Mouse (Mus musculus) neural tube, embryonic 11.5 days (tissue): Measurements from ENCODE around the gene Rassf3. TPM values are rescaled to one million over a fixed set of nuclear protein-coding genes. Genes with fewer than 3 reads are reported as not detected.
A peak's percentile ranks its signal among the peaks of the same experiment; 100 is the strongest.

Experiments used
- ATAC-seq: fragments of 200-750 bp; cut with Nextera tagmentation; 2 replicates; pipeline ENCODE4 v1.8.0; 2017; ENCODE audit warnings: moderate number of reproducible peaks, mild to moderate bottlenecking, moderate TSS enrichment, moderate library complexity; ENCODE audit not compliant: insufficient read depth, low FRiP score, low TSS enrichment
- DNase-seq: peaks from one replicate; pipeline ENCODE4 v3.0.0-alpha.2; 2015; ENCODE audit warnings: low spot score
- H3K27ac ChIP-seq: fragments of 300-500 bp; sonication (generic); 2 replicates; pipeline ENCODE4 v1.5.1; 2014; ENCODE audit warnings: low read depth, mild to moderate bottlenecking, low read length
- H3K27me3 ChIP-seq: fragments of 300-500 bp; sonication (generic); 2 replicates; pipeline ENCODE4 v1.6.1; 2014; ENCODE audit warnings: mild to moderate bottlenecking, low read length, mixed read lengths; ENCODE audit not compliant: control insufficient read depth, insufficient read depth
- H3K36me3 ChIP-seq: fragments of 300-500 bp; sonication (generic); 2 replicates; pipeline ENCODE4 v1.6.1; 2014; ENCODE audit warnings: mild to moderate bottlenecking, low read length, moderate library complexity, mixed read lengths; ENCODE audit not compliant: control insufficient read depth, insufficient read depth
- H3K4me1 ChIP-seq: fragments of 300-500 bp; sonication (generic); 2 replicates; pipeline ENCODE4 v1.6.1; 2014; ENCODE audit warnings: low read length, mixed read lengths; ENCODE audit not compliant: control insufficient read depth, insufficient read depth
- H3K4me2 ChIP-seq: fragments of 300-500 bp; sonication (generic); 2 replicates; pipeline ENCODE4 v1.6.1; 2014; ENCODE audit warnings: low read depth, mild to moderate bottlenecking, moderate library complexity
- H3K4me3 ChIP-seq: fragments of 300-500 bp; sonication (generic); 2 replicates; pipeline ENCODE4 v1.5.1; 2014; ENCODE audit warnings: low read depth, low read length
- H3K9ac ChIP-seq: fragments of 300-500 bp; sonication (generic); 2 replicates; pipeline ENCODE4 v1.6.1; 2014; ENCODE audit warnings: mild to moderate bottlenecking, low read length
- H3K9me3 ChIP-seq: fragments of 300-500 bp; sonication (generic); 2 replicates; pipeline ENCODE4 v1.6.1; 2016; ENCODE audit warnings: low read length; ENCODE audit not compliant: control insufficient read depth
- WGBS: fragments of 180-500 bp; shearing (Covaris S2); extraction: QIAGEN DNeasy Blood & Tissue Kit; methylation state at CpG from one replicate; pipeline ENCODE4 v1.1.7; 2014; 5-methylcytosine and 5-hydroxymethylcytosine counted together
- polyA plus RNA-seq: library from polyadenylated mRNA; unstranded; fragments of >200 nt; fragmentation: Nextera tagmentation; extraction: Ambion mirVana; gene quantifications from 2 replicates; pipeline ENCODE4 v1.2.1, GENCODE M21; 2014

Gene Rassf3
- polyA plus RNA-seq, 1 experiment from 2014 or later, result 10.9 TPM

- no peak overlapping the region for H3K4me3 ChIP-seq
- H3K27ac ChIP-seq, result 0 out of 2 replicates have a peak overlapping the region, but pooled peaks have one; percentile 56
- H3K9ac ChIP-seq, result 0 out of 2 replicates have a peak overlapping the region, but pooled peaks have one; percentile 1
- WGBS, result 64% methylated on average over 7 of the region's 7 CpGs
- no peaks in the 10 kb centered on the region for H3K27me3 ChIP-seq
- H3K4me2 ChIP-seq, result no peak overlapping the region; the same call in 1 of the 2 replicates
- H3K36me3 ChIP-seq, result no peaks in the 10 kb centered on the region
- H3K4me1 ChIP-seq, result 0 out of 2 replicates have a peak, but pooled peaks cover 9% of the 10 kb centered on the region
- H3K9me3 ChIP-seq, result no peaks in the 10 kb centered on the region
- no peak for DNase-seq
- ATAC-seq, result no peak
These were observed 29.8 kb upstream of the Rassf3 start for GRCm38 (mm10) chr10:121505929-121506328.

DNA sequence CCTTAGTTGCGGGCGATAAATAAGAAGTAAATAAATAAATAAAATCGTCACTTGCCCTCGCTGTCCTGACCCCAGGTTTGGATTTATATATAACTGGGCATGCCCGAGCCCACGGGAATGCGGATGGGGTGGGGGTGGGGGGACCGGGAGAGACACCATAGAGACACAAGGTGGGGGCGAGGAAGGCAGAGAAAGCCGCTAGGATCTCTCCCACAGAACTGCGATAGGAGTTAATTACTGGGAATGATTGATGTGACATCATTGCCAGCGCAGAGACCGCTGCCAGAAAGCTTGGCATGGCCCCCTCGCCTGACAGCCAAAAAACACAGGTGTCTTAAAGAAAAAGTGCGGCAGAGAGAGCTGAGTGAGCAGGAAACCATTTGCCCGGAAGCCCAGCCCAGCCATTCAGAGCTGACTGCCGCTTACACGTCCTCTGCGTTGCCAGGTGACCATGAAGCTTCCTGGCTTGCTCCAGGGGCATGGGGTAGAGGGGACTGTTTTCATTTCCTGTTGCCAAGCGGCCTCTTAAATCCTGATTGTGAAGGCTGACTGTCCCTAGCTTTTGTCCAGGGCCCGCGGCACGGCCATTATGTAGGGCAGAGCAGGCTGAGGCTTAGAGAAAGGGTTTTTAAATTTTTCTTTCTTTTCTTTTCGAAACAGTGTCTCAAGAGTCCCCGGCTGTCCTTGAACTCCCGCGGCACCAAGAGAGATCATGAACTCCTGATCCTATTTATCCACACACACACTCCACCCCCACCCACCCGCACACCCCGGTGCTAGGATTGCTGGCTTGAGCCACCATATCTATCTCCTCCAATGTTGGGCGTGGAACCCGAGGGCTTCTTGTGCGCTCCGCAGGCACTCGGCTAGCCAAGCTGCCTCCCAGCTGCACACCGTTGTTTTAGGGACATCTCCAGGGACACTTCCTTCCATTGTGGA lies 29.1 kb upstream of the Rassf3 start:
- peak overlapping the region; percentile 56; the same call in 1 of the 2 replicates for H3K27ac ChIP-seq
- DNase-seq (peak; percentile 71), ATAC-seq (peak; percentile 48; the same call in 1 of the 2 replicates)
- H3K4me3 ChIP-seq, result peak overlapping the region; percentile 14
- H3K9ac ChIP-seq, result peak overlapping the region; percentile 30; the same call in 1 of the 2 replicates
- peak overlapping the region; percentile 37 for H3K4me2 ChIP-seq
- no peaks in the 10 kb centered on the region for H3K27me3 ChIP-seq
- H3K36me3 ChIP-seq, result no peaks in the 10 kb centered on the region
- H3K9me3 ChIP-seq, result no peaks in the 10 kb centered on the region
- 24% methylated on average over 35 of the region's 35 CpGs for WGBS
- H3K4me1 ChIP-seq, result 0 out of 2 replicates have a peak, but pooled peaks cover 9% of the 10 kb centered on the region

- Histone ChIP-seq H3K27ac (no peak overlapping the region), H3K4me1 (0 out of 2 replicates have a peak, but pooled peaks cover 3% of the 10 kb centered on the region), H3K9me3 (no peaks in the 10 kb centered on the region), H3K4me2 (no peak overlapping the region), H3K36me3 (no peaks in the 10 kb centered on the region), H3K9ac (no peak overlapping the region), H3K27me3 (no peaks in the 10 kb centered on the region), H3K4me3 (no peak overlapping the region)
- peak; percentile 49 for DNase-seq
- peak; percentile 80 for ATAC-seq
- WGBS, result 56% methylated on average over 5 of the region's 5 CpGs
These were observed 25.0 kb upstream of the Rassf3 start for GRCm38 (mm10) chr10:121501160-121501559.

- Histone ChIP-seq H3K4me3 (no peak overlapping the region), H3K4me1 (no peaks in the 10 kb centered on the region), H3K9ac (no peak overlapping the region), H3K4me2 (no peak overlapping the region), H3K9me3 (no peaks in the 10 kb centered on the region), H3K27me3 (no peaks in the 10 kb centered on the region), H3K36me3 (no peaks in the 10 kb centered on the region), H3K27ac (no peak overlapping the region)
- no peak for ATAC-seq
- WGBS, result 73% methylated on average over 5 of the region's 5 CpGs
- no peak for DNase-seq
These were observed 23.9 kb upstream of the Rassf3 start for GRCm38 (mm10) chr10:121500034-121500433.

DNA sequence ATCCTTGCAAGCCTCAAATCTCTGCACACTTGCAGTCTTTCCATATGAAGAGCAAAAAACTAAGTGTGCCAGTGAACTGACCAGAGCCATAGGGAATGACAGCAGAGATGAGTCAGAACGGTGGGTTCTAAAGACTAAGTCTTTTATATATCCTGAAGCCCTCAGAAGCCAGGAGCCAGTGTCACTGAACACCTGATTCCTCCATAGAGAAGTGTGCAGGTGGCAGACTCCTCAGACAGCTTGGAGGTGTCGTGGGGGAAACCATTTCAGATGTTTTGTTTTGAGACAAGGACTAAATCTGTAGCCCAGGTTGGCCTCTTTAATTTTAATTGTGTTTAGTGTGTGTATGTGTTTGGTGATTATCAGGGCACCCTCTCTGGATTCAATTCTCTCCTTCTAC lies 22.9 kb upstream of the Rassf3 start:
- DNase-seq, result no peak

GRCm38 (mm10) chr10:121498481-121498904 lies 22.3 kb upstream of the Rassf3 start:
- Histone ChIP-seq H3K9me3 (no peaks in the 10 kb centered on the region), H3K27me3 (no peaks in the 10 kb centered on the region), H3K27ac (no peak overlapping the region), H3K4me3 (no peak overlapping the region), H3K4me2 (no peak overlapping the region), H3K4me1 (no peaks in the 10 kb centered on the region), H3K9ac (no peak overlapping the region), H3K36me3 (no peaks in the 10 kb centered on the region)
- ATAC-seq (no peak), DNase-seq (no peak)
- 76% methylated on average over 8 of the region's 8 CpGs for WGBS

More for the DNA sequence above, 22.9 kb upstream of the Rassf3 start:
- Histone ChIP-seq H3K9ac (no peak overlapping the region), H3K27me3 (no peaks in the 10 kb centered on the region), H3K4me3 (no peak overlapping the region), H3K27ac (no peak overlapping the region), H3K36me3 (no peaks in the 10 kb centered on the region), H3K9me3 (no peaks in the 10 kb centered on the region), H3K4me2 (no peak overlapping the region), H3K4me1 (no peaks in the 10 kb centered on the region)
- WGBS, result 60% methylated on average over 2 of the region's 2 CpGs
- no peak for ATAC-seq

DNA sequence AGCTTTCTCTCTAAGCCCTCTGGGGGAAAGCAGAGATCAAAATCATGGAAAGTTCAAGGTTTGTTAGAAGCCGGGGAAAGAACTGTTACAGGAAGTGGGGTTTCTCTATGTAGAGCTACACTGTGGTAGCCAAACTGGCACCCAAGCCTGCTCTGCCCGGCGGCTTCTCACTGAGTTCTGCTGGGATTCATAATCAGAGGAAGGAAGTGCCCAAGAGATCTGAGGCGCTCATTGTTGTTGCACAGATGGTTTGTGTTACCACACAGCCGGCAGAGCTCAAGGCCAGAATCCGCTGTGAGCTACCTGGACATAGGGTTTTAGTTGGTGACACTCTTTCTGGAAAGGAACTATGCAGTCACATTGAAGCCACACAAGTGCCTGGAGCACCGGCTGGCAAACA lies 21.8 kb upstream of the Rassf3 start:
- H3K36me3 ChIP-seq, result no peaks in the 10 kb centered on the region
- H3K4me2 ChIP-seq, result no peak overlapping the region
- no peaks in the 10 kb centered on the region for H3K9me3 ChIP-seq
- H3K27me3 ChIP-seq, result no peaks in the 10 kb centered on the region
- no peak overlapping the region for H3K4me3 ChIP-seq
- no peak overlapping the region for H3K27ac ChIP-seq
- 72% methylated on average over 7 of the region's 7 CpGs for WGBS
- H3K4me1 ChIP-seq, result no peaks in the 10 kb centered on the region
- no peak for ATAC-seq
- no peak overlapping the region for H3K9ac ChIP-seq
- DNase-seq, result no peak

- Histone ChIP-seq H3K9me3 (no peaks in the 10 kb centered on the region), H3K4me3 (no peak overlapping the region), H3K4me1 (no peaks in the 10 kb centered on the region), H3K9ac (no peak overlapping the region), H3K36me3 (no peaks in the 10 kb centered on the region), H3K4me2 (no peak overlapping the region), H3K27ac (no peak overlapping the region), H3K27me3 (no peaks in the 10 kb centered on the region)
- DNase-seq (no peak), ATAC-seq (no peak)
- WGBS, result 84% methylated on average over 7 of the region's 7 CpGs
These were observed 20.5 kb upstream of the Rassf3 start for GRCm38 (mm10) chr10:121496616-121497015.

DNA sequence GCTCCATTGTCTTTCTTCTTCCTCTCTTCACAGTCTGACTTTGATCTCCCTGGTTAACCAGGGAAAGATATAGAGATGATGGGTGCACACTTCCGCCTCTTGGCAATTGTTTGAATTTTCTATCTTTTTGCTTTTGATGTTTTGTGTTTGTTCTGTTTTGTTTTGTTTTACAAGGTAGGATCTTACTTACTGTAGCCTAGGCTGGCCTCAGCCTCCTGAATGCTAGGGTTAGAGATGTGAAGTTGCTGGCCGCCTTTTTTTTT lies 17.9 kb upstream of the Rassf3 start:
- Histone ChIP-seq H3K27ac (no peak overlapping the region), H3K4me1 (no peaks in the 10 kb centered on the region), H3K9me3 (no peaks in the 10 kb centered on the region), H3K27me3 (no peaks in the 10 kb centered on the region), H3K9ac (no peak overlapping the region), H3K4me3 (no peak overlapping the region), H3K36me3 (no peaks in the 10 kb centered on the region), H3K4me2 (no peak overlapping the region)
- DNase-seq, result no peak
- no peak for ATAC-seq
- WGBS, result 90% methylated on average over 2 of the region's 2 CpGs
